Mouse (Mus musculus): ENCODE data around the gene Eva1a. TPM values are rescaled to one million over a fixed set of nuclear protein-coding genes. Genes with fewer than 3 reads are reported as not detected.

Eva1a gene
- polyA plus RNA-seq, 1 experiment from 2014 or later: 3.5 TPM

DNA sequence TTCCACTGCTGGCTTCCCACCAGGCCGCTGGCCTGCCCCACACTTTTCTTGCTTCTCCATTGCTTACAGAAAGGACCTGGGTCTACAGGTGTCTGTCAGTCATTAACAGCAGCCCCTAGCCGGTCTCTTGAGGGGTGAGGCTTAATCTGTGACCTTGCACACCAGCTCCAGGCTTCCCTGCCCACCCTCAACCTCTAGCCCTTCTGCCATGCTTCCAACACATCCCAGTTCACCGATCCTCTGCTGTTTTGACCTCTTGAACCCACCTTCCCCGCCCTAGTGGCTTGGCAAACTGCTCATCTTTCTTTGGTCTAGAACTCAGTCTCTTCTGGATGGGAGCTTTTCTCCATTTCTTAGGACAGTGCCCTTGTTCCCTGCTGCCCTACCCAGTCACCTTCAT is 2.8 kb downstream of the Eva1a start:
- peaks cover 50% of the 10 kb centered on the region for H3K27me3 ChIP-seq (replicated peaks)
- peaks cover 22% of the 10 kb centered on the region for H3K4me1 ChIP-seq
- no peak overlapping the region for H3K9ac ChIP-seq
- no peak overlapping the region for H3K27ac ChIP-seq
- H3K9me3 ChIP-seq (replicated peaks): no peaks in the 10 kb centered on the region
- no peaks in the 10 kb centered on the region for H3K36me3 ChIP-seq
- H3K4me2 ChIP-seq: 0 out of 2 replicates have a peak overlapping the region, but pooled peaks have one; percentile 64
- no peak for ATAC-seq
- no peak overlapping the region for H3K4me3 ChIP-seq
- WGBS (ENCODE audit: insufficient replicate concordance): 30% methylated on average over 4 of the region's 4 CpGs

DNA sequence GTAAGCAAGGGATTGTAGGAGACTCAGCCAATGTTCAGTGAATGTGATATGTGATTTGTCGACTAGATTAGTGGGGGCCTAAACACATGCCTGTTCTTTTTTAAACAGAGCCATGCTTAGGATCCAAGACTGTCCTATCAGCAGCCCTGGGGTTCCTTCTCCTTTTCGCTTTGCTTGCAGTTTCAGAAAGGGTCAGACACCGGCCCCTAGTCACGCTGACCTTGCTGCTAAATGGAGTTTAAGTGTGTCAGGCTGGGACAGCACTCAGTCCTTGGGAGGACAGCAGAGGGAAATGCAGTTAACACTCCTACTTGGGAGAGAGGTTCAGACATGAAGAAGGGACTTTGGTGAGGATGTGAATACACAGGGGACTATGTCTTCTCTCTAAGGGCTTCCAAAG is 3.7 kb downstream of the Eva1a start:
- H3K4me2 ChIP-seq: no peak overlapping the region

DNA sequence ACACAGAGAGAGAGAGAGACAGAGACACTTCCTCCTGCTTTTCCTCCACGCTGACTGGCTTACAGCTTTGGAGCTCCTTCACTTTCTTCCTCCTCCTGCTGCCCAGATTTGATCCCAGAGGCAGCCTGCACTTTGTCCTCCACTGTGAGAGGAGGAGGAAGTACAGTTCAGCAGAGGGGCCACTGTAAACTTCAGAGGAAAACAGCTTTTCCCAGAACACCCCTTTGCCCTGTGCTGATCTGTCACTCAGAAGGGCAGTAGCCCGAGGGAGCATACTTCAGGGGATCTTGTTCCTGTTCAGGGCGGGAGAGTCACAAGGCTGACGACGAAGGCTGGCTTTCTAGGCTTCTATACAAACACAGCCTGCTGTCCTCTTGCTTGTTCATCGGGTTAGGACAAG is 7.1 kb downstream of the Eva1a start:
- Histone ChIP-seq H3K4me1 (peaks cover 22% of the 10 kb centered on the region), H3K9ac (no peak overlapping the region), H3K27me3 (replicated peaks) (peaks cover 22% of the 10 kb centered on the region), H3K4me2 (no peak overlapping the region), H3K36me3 (no peaks in the 10 kb centered on the region), H3K9me3 (replicated peaks) (no peaks in the 10 kb centered on the region), H3K27ac (no peak overlapping the region), H3K4me3 (no peak overlapping the region)
- ATAC-seq: no peak
- WGBS (ENCODE audit: insufficient replicate concordance): 37% methylated on average over 6 of the region's 6 CpGs

More for the DNA sequence above, 3.7 kb downstream of the Eva1a start:
- Histone ChIP-seq H3K9me3 (replicated peaks) (no peaks in the 10 kb centered on the region), H3K36me3 (no peaks in the 10 kb centered on the region), H3K27me3 (replicated peaks) (peaks cover 50% of the 10 kb centered on the region), H3K4me1 (peaks cover 22% of the 10 kb centered on the region), H3K27ac (no peak overlapping the region), H3K9ac (no peak overlapping the region), H3K4me3 (no peak overlapping the region)
- WGBS (ENCODE audit: insufficient replicate concordance): 36% methylated on average over 4 of the region's 4 CpGs
- ATAC-seq: no peak

GRCm38 (mm10) chr6:82050201-82050600 is 9.4 kb downstream of the Eva1a start:
- peaks cover 6% of the 10 kb centered on the region; the same call in 1 of the 2 replicates for H3K27me3 ChIP-seq (replicated peaks)
- no peak for ATAC-seq
- WGBS (ENCODE audit: insufficient replicate concordance): 69% methylated on average over 9 of the region's 9 CpGs
- no peak overlapping the region for H3K27ac ChIP-seq
- H3K4me3 ChIP-seq: no peak overlapping the region
- H3K4me1 ChIP-seq: peaks cover 8% of the 10 kb centered on the region
- no peaks in the 10 kb centered on the region for H3K36me3 ChIP-seq
- no peak overlapping the region for H3K4me2 ChIP-seq
- no peak overlapping the region for H3K9ac ChIP-seq
- H3K9me3 ChIP-seq (replicated peaks): no peaks in the 10 kb centered on the region

DNA sequence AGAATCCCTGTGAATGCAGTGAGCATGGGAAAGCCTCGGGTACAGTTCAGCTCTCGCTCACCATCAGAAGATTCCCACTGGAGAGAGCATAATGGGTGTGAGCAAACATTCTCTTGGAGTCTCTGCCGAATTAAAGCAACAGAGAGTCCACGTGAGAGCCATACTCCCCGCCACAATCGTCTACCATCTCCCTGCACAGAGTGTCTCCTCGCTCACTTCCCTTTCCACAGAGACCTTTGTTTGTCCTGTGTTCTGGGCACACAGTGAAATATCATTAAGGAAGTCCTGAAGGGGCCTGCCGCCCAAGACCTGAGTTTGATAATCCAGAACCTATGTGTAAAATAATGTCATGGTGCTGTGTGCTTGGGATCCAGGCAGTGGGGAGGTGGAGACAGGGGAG is 10.7 kb downstream of the Eva1a start:
- WGBS (ENCODE audit: insufficient replicate concordance): 51% methylated on average over 8 of the region's 8 CpGs
- ATAC-seq: no peak
- Histone ChIP-seq H3K27ac (no peak overlapping the region), H3K4me2 (no peak overlapping the region), H3K36me3 (no peaks in the 10 kb centered on the region), H3K9me3 (replicated peaks) (no peaks in the 10 kb centered on the region), H3K4me3 (no peak overlapping the region), H3K4me1 (no peaks in the 10 kb centered on the region), H3K9ac (no peak overlapping the region), H3K27me3 (replicated peaks) (no peaks in the 10 kb centered on the region)

DNA sequence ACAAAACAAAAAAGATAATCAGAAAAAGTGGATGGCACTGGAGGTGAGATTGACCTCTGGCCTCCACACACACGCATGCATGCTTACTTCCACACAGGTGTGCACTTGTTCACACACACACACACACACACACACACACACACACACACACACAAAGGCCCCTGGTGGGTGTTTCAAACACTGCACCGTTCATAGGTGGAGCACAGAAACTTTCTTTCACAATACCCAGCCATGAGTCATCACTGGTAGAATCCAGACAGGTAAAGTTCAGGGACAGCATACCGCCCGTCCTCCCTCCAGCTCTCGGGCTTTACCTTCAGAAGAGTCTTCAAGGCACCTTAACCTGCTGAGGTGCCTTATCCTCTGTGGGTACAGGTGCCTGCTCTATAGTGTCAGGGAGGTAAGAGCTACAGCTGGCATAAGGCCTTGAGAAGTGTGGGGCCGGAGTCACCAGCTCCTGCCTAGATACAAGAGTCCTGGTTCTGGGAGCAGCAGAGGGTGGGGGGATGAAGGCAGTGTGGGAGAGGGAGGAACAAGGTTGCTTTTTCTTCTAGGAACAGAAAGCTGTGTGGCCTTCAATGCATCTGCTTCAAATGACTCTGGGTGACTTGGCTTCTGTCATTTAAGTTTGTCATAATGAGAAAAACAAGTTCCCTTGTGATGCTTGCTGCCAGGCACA is 11.3 kb downstream of the Eva1a start:
- no peak overlapping the region for H3K9ac ChIP-seq
- H3K27ac ChIP-seq: no peak overlapping the region
- H3K36me3 ChIP-seq: no peaks in the 10 kb centered on the region
- 76% methylated on average over 6 of the region's 6 CpGs for WGBS (ENCODE audit: insufficient replicate concordance)
- H3K27me3 ChIP-seq (replicated peaks): no peaks in the 10 kb centered on the region
- no peaks in the 10 kb centered on the region for H3K9me3 ChIP-seq (replicated peaks)
- H3K4me3 ChIP-seq: no peak overlapping the region
- H3K4me1 ChIP-seq: no peaks in the 10 kb centered on the region
- H3K4me2 ChIP-seq: no peak overlapping the region
- no peak for ATAC-seq

DNA sequence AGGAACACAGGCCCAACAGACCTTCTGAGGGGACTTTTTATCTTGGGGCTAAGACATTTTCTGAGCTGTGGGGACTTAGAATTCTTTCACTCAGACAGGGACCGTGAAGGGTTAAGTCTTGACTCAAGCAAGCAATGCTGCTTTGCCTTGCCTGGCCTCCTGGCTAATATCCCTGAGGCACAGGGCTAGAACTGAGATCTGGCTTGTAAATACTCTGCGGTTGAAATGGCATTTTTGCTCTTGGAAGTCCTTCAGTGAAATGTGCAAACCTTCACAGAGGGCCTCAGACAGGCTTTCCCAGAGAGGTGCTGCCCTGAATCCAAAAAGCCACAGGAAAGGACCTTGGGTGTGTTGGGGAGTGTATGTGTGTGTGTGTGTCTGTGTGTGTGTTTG is 11.9 kb downstream of the Eva1a start:
- no peak overlapping the region for H3K4me3 ChIP-seq
- no peak overlapping the region for H3K4me2 ChIP-seq

GRCm38 (mm10) chr6:82054854-82055253 is 14.0 kb downstream of the Eva1a start:
- ATAC-seq: no peak
- 61% methylated on average over 7 of the region's 7 CpGs for WGBS (ENCODE audit: insufficient replicate concordance)

More for the DNA sequence above, 11.9 kb downstream of the Eva1a start:
- 74% methylated on average over 2 of the region's 2 CpGs for WGBS (ENCODE audit: insufficient replicate concordance)
- Histone ChIP-seq H3K27ac (no peak overlapping the region), H3K4me1 (no peaks in the 10 kb centered on the region), H3K9me3 (replicated peaks) (no peaks in the 10 kb centered on the region), H3K27me3 (replicated peaks) (no peaks in the 10 kb centered on the region), H3K9ac (no peak overlapping the region), H3K36me3 (no peaks in the 10 kb centered on the region)
- no peak for ATAC-seq

DNA sequence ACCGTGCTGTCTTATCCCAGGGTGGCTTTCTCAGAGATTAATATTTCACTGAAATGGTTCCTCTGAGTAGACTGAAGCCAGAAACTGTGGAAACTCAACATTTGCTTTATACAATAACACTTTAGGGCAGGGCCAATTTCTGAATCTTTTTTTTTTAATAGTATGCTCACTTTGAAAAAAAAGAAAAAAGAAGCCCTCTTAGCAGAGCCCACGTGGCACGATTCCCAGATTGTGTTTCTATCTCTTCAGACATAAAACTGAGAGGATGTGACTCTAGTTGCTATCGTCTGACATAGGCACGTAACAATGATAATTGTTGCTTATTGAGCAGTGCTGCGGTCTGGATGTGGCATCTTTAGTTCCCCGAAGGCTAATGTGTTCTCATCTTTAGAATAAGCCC is 19.1 kb downstream of the Eva1a start:
- WGBS (ENCODE audit: insufficient replicate concordance): 70% methylated on average over 7 of the region's 7 CpGs
- ATAC-seq: no peak
- Histone ChIP-seq H3K4me1 (no peaks in the 10 kb centered on the region), H3K27me3 (replicated peaks) (no peaks in the 10 kb centered on the region), H3K4me2 (no peak overlapping the region), H3K9me3 (replicated peaks) (no peaks in the 10 kb centered on the region), H3K36me3 (no peaks in the 10 kb centered on the region), H3K4me3 (no peak overlapping the region), H3K9ac (no peak overlapping the region), H3K27ac (no peak overlapping the region)

More at GRCm38 (mm10) chr6:82054854-82055253, 14.0 kb downstream of the Eva1a start:
- H3K4me1 ChIP-seq: no peaks in the 10 kb centered on the region
- H3K4me2 ChIP-seq: no peak overlapping the region
- H3K9me3 ChIP-seq (replicated peaks): no peaks in the 10 kb centered on the region
- H3K4me3 ChIP-seq: no peak overlapping the region
- H3K27ac ChIP-seq: no peak overlapping the region
- H3K9ac ChIP-seq: no peak overlapping the region
- H3K36me3 ChIP-seq: no peaks in the 10 kb centered on the region
- no peaks in the 10 kb centered on the region for H3K27me3 ChIP-seq (replicated peaks)

DNA sequence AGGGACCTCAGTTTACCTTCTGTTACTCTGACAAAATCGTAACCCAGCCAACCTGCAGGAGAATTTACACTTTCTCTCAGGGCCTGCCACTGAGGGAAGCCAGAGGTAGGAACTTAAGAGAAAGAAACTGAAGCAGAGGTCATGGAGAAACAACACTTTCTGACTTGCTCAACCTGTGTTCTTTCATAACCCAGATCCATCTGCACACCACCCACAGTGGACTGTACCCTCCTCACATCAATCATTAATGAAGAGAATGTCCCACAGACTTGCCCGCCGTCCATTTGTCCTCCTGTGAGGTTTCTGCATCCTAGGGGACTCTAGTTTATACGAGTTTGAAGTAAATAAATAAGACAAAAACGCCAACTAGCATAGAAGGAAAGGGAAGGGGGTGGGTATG is 24.4 kb downstream of the Eva1a start:
- H3K9ac ChIP-seq: no peak overlapping the region
- no peak overlapping the region for H3K27ac ChIP-seq
- H3K9me3 ChIP-seq (replicated peaks): no peaks in the 10 kb centered on the region

GRCm38 (mm10) chr6:82066515-82067081 is 25.8 kb downstream of the Eva1a start:
- Histone ChIP-seq H3K4me3 (no peak overlapping the region), H3K27ac (no peak overlapping the region), H3K4me1 (no peaks in the 10 kb centered on the region), H3K4me2 (no peak overlapping the region), H3K27me3 (replicated peaks) (no peaks in the 10 kb centered on the region), H3K9me3 (replicated peaks) (no peaks in the 10 kb centered on the region), H3K36me3 (no peaks in the 10 kb centered on the region), H3K9ac (no peak overlapping the region)
- ATAC-seq: 0 out of 2 replicates have a peak, but pooled peaks have one; percentile 18
- WGBS (ENCODE audit: insufficient replicate concordance): 63% methylated on average over 8 of the region's 8 CpGs

More for the DNA sequence above, 24.4 kb downstream of the Eva1a start:
- ATAC-seq: no peak
- Histone ChIP-seq H3K27me3 (replicated peaks) (no peaks in the 10 kb centered on the region), H3K4me3 (no peak overlapping the region), H3K4me2 (no peak overlapping the region), H3K36me3 (no peaks in the 10 kb centered on the region), H3K4me1 (no peaks in the 10 kb centered on the region)
- 58% methylated on average over 5 of the region's 5 CpGs for WGBS (ENCODE audit: insufficient replicate concordance)

DNA sequence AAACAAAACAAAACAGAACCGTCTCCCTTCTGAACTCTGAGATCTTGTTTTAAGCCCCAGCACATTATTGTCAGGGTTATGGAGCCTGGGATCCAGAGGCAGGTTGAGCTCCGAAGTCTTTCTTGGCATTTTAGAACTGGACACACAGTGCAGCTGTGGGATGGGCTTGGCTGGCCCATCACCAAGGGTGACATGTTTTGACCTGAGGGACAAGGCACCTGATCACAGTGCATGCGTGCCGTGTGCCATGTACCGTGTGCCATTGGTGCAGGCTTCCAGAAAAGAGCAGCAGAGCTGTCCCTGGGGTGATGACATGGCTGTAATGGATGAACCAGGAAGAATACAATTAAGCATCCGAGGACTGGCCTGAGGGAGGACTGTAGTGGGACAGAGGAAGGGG is 29.6 kb downstream of the Eva1a start:
- Histone ChIP-seq H3K36me3 (peaks cover 3% of the 10 kb centered on the region; the same call in 1 of the 2 replicates), H3K4me1 (no peaks in the 10 kb centered on the region), H3K4me2 (no peak overlapping the region), H3K27ac (no peak overlapping the region), H3K9ac (no peak overlapping the region), H3K9me3 (replicated peaks) (no peaks in the 10 kb centered on the region), H3K4me3 (no peak overlapping the region), H3K27me3 (replicated peaks) (no peaks in the 10 kb centered on the region)
- no peak for ATAC-seq
- 70% methylated on average over 6 of the region's 6 CpGs for WGBS (ENCODE audit: insufficient replicate concordance)
